Mouse (Mus musculus): ENCODE results near the gene Sema5a.

DNA sequence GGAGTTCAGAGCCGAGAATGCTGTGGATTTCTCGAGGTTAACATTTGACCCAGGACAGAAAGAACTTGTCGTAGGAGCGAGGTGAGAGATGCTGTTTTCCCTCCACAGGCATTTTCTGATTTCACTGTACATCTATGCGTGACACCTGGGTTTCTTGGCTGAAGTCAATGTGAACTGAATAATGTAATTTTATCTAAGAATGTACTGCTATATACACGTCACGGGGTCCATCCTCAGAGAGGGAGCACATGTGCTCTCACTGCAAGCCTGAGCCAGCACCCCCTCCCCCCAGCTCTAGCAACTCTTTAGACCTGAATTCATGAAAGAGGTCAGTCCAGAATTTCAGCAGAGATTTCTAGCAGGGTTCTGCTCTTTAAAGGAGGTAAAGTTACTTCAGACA lies 215.6 kb downstream of the Sema5a start:
- TF ChIP-seq CTCF (conservative IDR thresholded peaks at IDR 0.05 in 1 of 2, IDR thresholded peaks at IDR 0.05 in 1 of 2; ENCODE audit: low read depth in 2 of 2, low read length in 2 of 2) (no peak), MAFK (IDR thresholded peaks at IDR 0.05; ENCODE audit: insufficient replicate concordance, low read length) (no peak), ETS1 (conservative IDR thresholded peaks at IDR 0.05; ENCODE audit: low read depth, low read length) (no peak), HCFC1 (IDR thresholded peaks at IDR 0.05; ENCODE audit: low read depth, low read length) (no peak)

All from CH12.LX (cell line).